ENCODE assay signal across 8 mouse cellular contexts in genomic region chr11:85833081-85833521, GRCm38 (mm10). TPM values are rescaled to one million over a fixed set of nuclear protein-coding genes. Genes with fewer than 3 reads are reported as not detected.
DNase-seq lines count a peak whose midpoint lies in the region; ATAC-seq lines count a peak whose summit lies in the region.

No protein-coding gene starts in this region.

- H3K36me3 ChIP-seq in kidney, embryonic 14.5 days (ENCODE audit: control insufficient read depth, insufficient read depth, low read length) = peaks cover 25% of the 10 kb centered on the region
- H3K36me3 ChIP-seq in embryonic facial prominence, embryonic 13.5 days = peaks cover 22% of the 10 kb centered on the region
- H3K36me3 ChIP-seq in kidney, embryonic 15.5 days = 0 out of 2 replicates have a peak, but pooled peaks cover 5% of the 10 kb centered on the region
- no peaks in the 10 kb centered on the region for H3K36me3 ChIP-seq in midbrain, embryonic 13.5 days

- no peak for DNase-seq in kidney, adult 8-10 months
- DNase-seq in ovary, postnatal 14 days (ENCODE audit: low spot score) = no peak
- DNase-seq in T-cell, adult 2 months (ENCODE audit: low spot score) = no peak
- DNase-seq in spleen, adult 12 weeks (ENCODE audit: low spot score) = no peak

- H3K27ac ChIP-seq in kidney, embryonic 14.5 days (ENCODE audit: low read depth, low read length) = peak overlapping the region; percentile 88
- H3K27ac ChIP-seq in embryonic facial prominence, embryonic 13.5 days = peak overlapping the region; percentile 99
- peak overlapping the region; percentile 92 for H3K27ac ChIP-seq in kidney, embryonic 15.5 days
- no peak overlapping the region for H3K27ac ChIP-seq in midbrain, embryonic 13.5 days

- H3K4me2 ChIP-seq in kidney, embryonic 14.5 days (replicated peaks; ENCODE audit: low read depth, low read length) = peak overlapping the region; percentile 78
- peak overlapping the region; percentile 86 for H3K4me2 ChIP-seq in embryonic facial prominence, embryonic 13.5 days
- peak overlapping the region; percentile 92 for H3K4me2 ChIP-seq in kidney, embryonic 15.5 days
- H3K4me2 ChIP-seq in midbrain, embryonic 13.5 days (replicated peaks) = peak overlapping the region; percentile 65

- H3K9ac ChIP-seq in kidney, embryonic 14.5 days (ENCODE audit: low read depth, low read length) = peak overlapping the region; percentile 97
- H3K9ac ChIP-seq in embryonic facial prominence, embryonic 13.5 days = peak overlapping the region; percentile 100
- peak overlapping the region; percentile 87 for H3K9ac ChIP-seq in kidney, embryonic 15.5 days
- peak overlapping the region; percentile 52; the same call in 1 of the 2 replicates for H3K9ac ChIP-seq in midbrain, embryonic 13.5 days (replicated peaks)

- H3K9me3 ChIP-seq in kidney, embryonic 14.5 days (ENCODE audit: control insufficient read depth, low read length) = no peaks in the 10 kb centered on the region
- H3K9me3 ChIP-seq in embryonic facial prominence, embryonic 13.5 days = no peaks in the 10 kb centered on the region
- no peaks in the 10 kb centered on the region for H3K9me3 ChIP-seq in kidney, embryonic 15.5 days (replicated peaks)
- H3K9me3 ChIP-seq in midbrain, embryonic 13.5 days = no peaks in the 10 kb centered on the region

- peaks cover 41% of the 10 kb centered on the region; the same call in 1 of the 2 replicates for H3K27me3 ChIP-seq in kidney, embryonic 14.5 days (ENCODE audit: control insufficient read depth, insufficient read depth, low read length)
- peaks cover 39% of the 10 kb centered on the region for H3K27me3 ChIP-seq in embryonic facial prominence, embryonic 13.5 days
- peaks cover 88% of the 10 kb centered on the region for H3K27me3 ChIP-seq in kidney, embryonic 15.5 days
- peaks cover 98% of the 10 kb centered on the region for H3K27me3 ChIP-seq in midbrain, embryonic 13.5 days

- peaks cover 25% of the 10 kb centered on the region for H3K4me1 ChIP-seq in kidney, embryonic 14.5 days (ENCODE audit: control insufficient read depth, insufficient read depth, low read length)
- peaks cover 43% of the 10 kb centered on the region for H3K4me1 ChIP-seq in embryonic facial prominence, embryonic 13.5 days
- peaks cover 70% of the 10 kb centered on the region for H3K4me1 ChIP-seq in kidney, embryonic 15.5 days
- peaks cover 42% of the 10 kb centered on the region for H3K4me1 ChIP-seq in midbrain, embryonic 13.5 days (replicated peaks)

- no peak for ATAC-seq in kidney, embryonic 14.5 days (ENCODE audit: low FRiP score, low TSS enrichment)
- no peak for ATAC-seq in embryonic facial prominence, embryonic 13.5 days (ENCODE audit: insufficient number of reproducible peaks, insufficient read depth, low FRiP score, low TSS enrichment, low read depth)
- no peak for ATAC-seq in kidney, embryonic 15.5 days (replicated peaks; ENCODE audit: low FRiP score)
- no peak for ATAC-seq in midbrain, embryonic 13.5 days

- peak overlapping the region; percentile 73 for H3K4me3 ChIP-seq in kidney, embryonic 14.5 days (ENCODE audit: low read length)
- H3K4me3 ChIP-seq in embryonic facial prominence, embryonic 13.5 days = peak overlapping the region; percentile 88
- peak overlapping the region; percentile 75 for H3K4me3 ChIP-seq in kidney, embryonic 15.5 days (replicated peaks)
- H3K4me3 ChIP-seq in midbrain, embryonic 13.5 days (replicated peaks) = peak overlapping the region; percentile 41

- WGBS in kidney, embryonic 14.5 days = 0% methylated on average over 30 of the region's 54 CpGs
- under 1% methylated on average over 51 of the region's 54 CpGs for WGBS in embryonic facial prominence, embryonic 13.5 days
- under 1% methylated on average over 36 of the region's 54 CpGs for WGBS in kidney, embryonic 15.5 days
- 0% methylated on average over 32 of the region's 54 CpGs for WGBS in midbrain, embryonic 13.5 days

RNA-seq across cellular contexts. Expression of gene Tbx2, which starts 0.8 kb away (rescaled TPM):
- polyA plus RNA-seq in kidney, embryonic 14.5 days (2014; fragmentation: Nextera tagmentation; extraction: Ambion mirVana) = 18.2 and 19.8 TPM in 2 replicates
- 14.2 and 14.5 TPM in 2 replicates for polyA plus RNA-seq in embryonic facial prominence, embryonic 13.5 days (2015; fragmentation: Nextera tagmentation; extraction: Ambion mirVana)
- polyA plus RNA-seq in kidney, embryonic 15.5 days (2015; fragmentation: Nextera tagmentation; extraction: Ambion mirVana) = 11.2 and 11.4 TPM in 2 replicates
- polyA plus RNA-seq in midbrain, embryonic 13.5 days (2015; fragmentation: Nextera tagmentation; extraction: Ambion mirVana) = 0.44 and 0.57 TPM in 2 replicates

RNA-seq across cellular contexts. Expression of gene Gm11444, which starts 17.0 kb away (rescaled TPM):
- not detected in 2 replicates for polyA plus RNA-seq in kidney, embryonic 14.5 days (2014; fragmentation: Nextera tagmentation; extraction: Ambion mirVana)
- not detected in 2 replicates for polyA plus RNA-seq in embryonic facial prominence, embryonic 13.5 days (2015; fragmentation: Nextera tagmentation; extraction: Ambion mirVana)
- not detected in 2 replicates for polyA plus RNA-seq in kidney, embryonic 15.5 days (2015; fragmentation: Nextera tagmentation; extraction: Ambion mirVana)
- not detected in 2 replicates for polyA plus RNA-seq in midbrain, embryonic 13.5 days (2015; fragmentation: Nextera tagmentation; extraction: Ambion mirVana)

RNA-seq across cellular contexts. Expression of gene Tbx4, which starts 53.1 kb away (rescaled TPM):
- polyA plus RNA-seq in kidney, embryonic 14.5 days (2014; fragmentation: Nextera tagmentation; extraction: Ambion mirVana) = 0.06 TPM in 1 of 2 replicates, not detected in the other
- 3.0 and 3.1 TPM in 2 replicates for polyA plus RNA-seq in embryonic facial prominence, embryonic 13.5 days (2015; fragmentation: Nextera tagmentation; extraction: Ambion mirVana)
- 0.36 and 0.56 TPM in 2 replicates for polyA plus RNA-seq in kidney, embryonic 15.5 days (2015; fragmentation: Nextera tagmentation; extraction: Ambion mirVana)
- 0.20 and 0.26 TPM in 2 replicates for polyA plus RNA-seq in midbrain, embryonic 13.5 days (2015; fragmentation: Nextera tagmentation; extraction: Ambion mirVana)
